Mouse (Mus musculus): ENCODE measurements around the gene Kcns3.

DNA sequence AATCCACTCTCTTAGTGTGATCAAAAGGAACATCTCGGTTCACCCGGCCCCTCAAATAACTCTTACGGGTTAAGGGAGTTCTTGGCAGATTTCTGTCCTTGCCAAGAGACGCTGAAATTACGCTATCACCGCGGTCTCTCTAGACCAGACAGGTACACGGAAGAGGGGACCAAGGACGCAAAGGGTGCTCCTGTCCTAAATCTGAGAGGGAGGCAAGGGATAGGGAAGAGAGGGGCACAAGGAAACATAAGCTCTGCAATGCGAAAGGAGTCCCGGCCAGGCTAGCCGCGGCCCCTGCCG, 1.8 kb downstream of the Kcns3 start:
- TF ChIP-seq POLR2A (IDR thresholded peaks at IDR 0.05; ENCODE audit: control insufficient read depth, low read depth, low read length) = no peak
- TF ChIP-seq CTCF (IDR thresholded peaks at IDR 0.05; ENCODE audit: control insufficient read depth, insufficient read depth, insufficient replicate concordance, low read depth, low read length) = no peak

All from testis, adult 2 months (tissue).